Mouse (Mus musculus) testis, adult 2 months (tissue): ENCODE measurements at regions not wholly inside any gene's neighbourhood (a gene's known extent, or its start where the extent isn't known, plus 50 kb on each side); places are given as distances from the start of the nearest gene placed in this dataset.

Experiments used
- H3K27ac ChIP-seq: fragments of 200-500 bp; 2 replicates; pipeline ENCODE4 v1.5.1; 2012; ENCODE audit warnings: low read depth, low read length; ENCODE audit not compliant: control insufficient read depth, insufficient read depth
- H3K27me3 ChIP-seq: fragments of 200-500 bp; 2 replicates; pipeline ENCODE4 v1.6.1; 2012; ENCODE audit warnings: mild to moderate bottlenecking, low read length, moderate library complexity; ENCODE audit not compliant: control insufficient read depth, insufficient read depth
- H3K36me3 ChIP-seq: fragments of 200-500 bp; 2 replicates; pipeline ENCODE4 v1.6.1; 2012; ENCODE audit warnings: mild to moderate bottlenecking, low read length; ENCODE audit not compliant: control insufficient read depth, insufficient read depth
- H3K4me1 ChIP-seq: fragments of 200-500 bp; 2 replicates; pipeline ENCODE4 v1.6.1; 2012; ENCODE audit warnings: low read length; ENCODE audit not compliant: control insufficient read depth, insufficient read depth
- H3K4me3 ChIP-seq: fragments of 200-500 bp; 2 replicates; pipeline ENCODE4 v1.5.1; 2012; ENCODE audit warnings: low read depth, mild to moderate bottlenecking, low read length, moderate library complexity, mixed read lengths; ENCODE audit not compliant: control insufficient read depth
- CTCF ChIP-seq: fragments of 200-500 bp; IDR thresholded peaks from 2 replicates; pipeline ENCODE4 v1.5.1; 2012; ENCODE audit warnings: low read depth, mild to moderate bottlenecking, inconsistent platforms, low read length, moderate library complexity; ENCODE audit not compliant: control insufficient read depth, insufficient read depth, insufficient replicate concordance
- POLR2A ChIP-seq: fragments of 200-500 bp; IDR thresholded peaks from 2 replicates; pipeline ENCODE4 v1.6.1; 2012; ENCODE audit warnings: low read depth, mild to moderate bottlenecking, inconsistent platforms, low read length, moderate library complexity; ENCODE audit not compliant: control insufficient read depth

DNA sequence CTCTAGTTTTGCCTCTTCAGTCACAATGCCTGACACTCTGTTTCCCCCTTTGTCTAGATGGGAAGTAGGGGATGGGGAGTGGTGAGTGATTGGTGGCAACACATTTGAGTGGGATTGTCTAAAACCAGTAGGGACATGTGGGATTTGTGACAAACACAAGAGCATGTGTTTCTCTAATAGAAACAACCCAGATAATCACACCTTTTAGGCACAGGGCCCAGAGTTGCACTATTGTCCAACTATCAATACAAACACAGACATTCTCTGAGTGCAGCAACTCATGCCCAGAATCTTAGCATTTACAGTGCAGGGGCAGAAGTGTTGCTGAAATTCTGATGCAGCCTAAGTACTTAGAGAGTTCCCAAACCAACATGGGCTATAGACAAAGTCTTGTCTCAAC is 847.6 kb upstream of the Adgrl2 start:
- H3K27ac ChIP-seq: no peak overlapping the region
- no peaks in the 10 kb centered on the region for H3K4me1 ChIP-seq
- no peak overlapping the region for H3K4me3 ChIP-seq
- TF ChIP-seq CTCF (no peak), POLR2A (no peak)
- H3K27me3 ChIP-seq: no peaks in the 10 kb centered on the region
- no peaks in the 10 kb centered on the region for H3K36me3 ChIP-seq

DNA sequence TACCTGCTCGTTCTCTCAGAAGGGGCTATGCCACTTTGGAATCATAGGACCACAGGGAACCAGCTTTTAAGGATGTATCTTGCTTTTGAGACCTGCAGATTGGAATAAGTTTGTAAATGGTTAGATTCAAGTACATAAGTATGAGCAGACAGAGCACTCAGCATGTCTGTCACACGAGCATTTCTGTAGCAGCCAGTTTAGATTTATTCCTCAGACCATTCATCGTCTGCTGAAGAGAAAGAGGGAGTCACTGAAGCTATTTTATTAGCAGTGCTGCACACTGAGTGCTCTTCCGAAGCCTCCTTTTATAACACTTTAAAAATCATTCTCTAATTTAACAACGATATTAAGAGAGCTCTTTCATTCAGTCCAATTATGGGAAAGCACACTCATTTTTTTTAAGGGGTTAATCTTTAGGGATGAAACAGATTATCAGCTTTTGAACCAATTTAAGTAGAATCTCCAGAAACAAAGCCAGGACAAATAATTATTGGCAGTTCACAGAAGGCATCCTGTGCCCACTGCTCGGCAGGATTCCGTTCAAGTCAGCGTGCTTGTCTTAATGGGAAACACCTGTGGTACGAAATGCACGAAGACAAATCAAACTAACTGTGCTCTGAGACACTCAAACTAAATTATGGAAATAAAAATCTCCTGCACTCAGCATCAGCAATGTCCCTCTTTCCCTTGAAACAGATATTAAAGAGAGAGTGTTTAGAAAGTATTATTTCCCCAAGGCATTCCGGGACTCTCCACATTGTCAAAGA is 846.3 kb upstream of the Adgrl2 start:
- TF ChIP-seq CTCF (no peak), POLR2A (no peak)
- no peaks in the 10 kb centered on the region for H3K27me3 ChIP-seq
- H3K27ac ChIP-seq: no peak overlapping the region
- H3K4me3 ChIP-seq: no peak overlapping the region
- no peaks in the 10 kb centered on the region for H3K36me3 ChIP-seq
- H3K4me1 ChIP-seq: no peaks in the 10 kb centered on the region

DNA sequence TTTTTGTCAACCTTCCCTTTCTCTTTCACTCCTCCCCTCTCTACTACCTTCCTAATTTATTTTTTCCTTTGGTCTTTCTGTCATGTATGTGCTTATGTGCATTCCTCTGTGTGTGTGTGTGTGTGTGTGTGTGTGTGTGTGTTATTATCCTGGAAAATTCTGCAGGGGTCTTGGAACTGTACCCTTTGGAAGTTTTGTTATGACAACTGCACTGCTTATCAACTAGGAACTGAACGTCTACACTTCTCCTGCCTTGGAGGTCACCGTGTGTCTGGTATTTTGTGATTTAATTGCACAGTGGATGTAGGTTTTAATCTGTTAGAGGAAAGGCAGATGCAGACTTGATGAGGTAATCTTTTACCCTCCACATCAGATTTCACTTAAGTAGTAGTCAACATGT is 836.8 kb upstream of the Adgrl2 start:
- no peak overlapping the region for H3K4me3 ChIP-seq
- H3K27me3 ChIP-seq: no peaks in the 10 kb centered on the region
- no peaks in the 10 kb centered on the region for H3K4me1 ChIP-seq
- TF ChIP-seq POLR2A: no peak
- TF ChIP-seq CTCF: no peak
- H3K36me3 ChIP-seq: no peaks in the 10 kb centered on the region
- no peak overlapping the region for H3K27ac ChIP-seq

DNA sequence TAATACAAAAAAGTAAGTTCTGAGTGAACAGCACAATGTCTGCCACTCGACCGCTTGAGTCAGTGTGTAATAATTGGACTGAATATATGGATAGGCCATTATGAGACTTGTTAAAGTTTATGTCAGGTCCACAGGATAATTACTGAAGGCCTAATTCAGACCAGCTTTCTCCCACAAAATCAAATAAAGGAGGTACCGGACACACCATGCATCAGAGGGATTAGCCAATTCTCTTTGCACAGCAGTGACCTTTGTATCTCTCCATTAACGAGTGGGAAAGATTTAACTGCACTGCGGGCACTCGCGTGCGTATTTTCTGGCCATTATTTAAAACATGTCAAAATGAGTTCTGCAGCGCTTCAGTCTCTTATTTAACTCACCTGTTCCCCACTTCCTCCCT is 836.4 kb upstream of the Adgrl2 start:
- Histone ChIP-seq H3K4me1 (no peaks in the 10 kb centered on the region), H3K27me3 (no peaks in the 10 kb centered on the region), H3K4me3 (no peak overlapping the region), H3K27ac (no peak overlapping the region), H3K36me3 (no peaks in the 10 kb centered on the region)
- TF ChIP-seq CTCF (no peak), POLR2A (no peak)

DNA sequence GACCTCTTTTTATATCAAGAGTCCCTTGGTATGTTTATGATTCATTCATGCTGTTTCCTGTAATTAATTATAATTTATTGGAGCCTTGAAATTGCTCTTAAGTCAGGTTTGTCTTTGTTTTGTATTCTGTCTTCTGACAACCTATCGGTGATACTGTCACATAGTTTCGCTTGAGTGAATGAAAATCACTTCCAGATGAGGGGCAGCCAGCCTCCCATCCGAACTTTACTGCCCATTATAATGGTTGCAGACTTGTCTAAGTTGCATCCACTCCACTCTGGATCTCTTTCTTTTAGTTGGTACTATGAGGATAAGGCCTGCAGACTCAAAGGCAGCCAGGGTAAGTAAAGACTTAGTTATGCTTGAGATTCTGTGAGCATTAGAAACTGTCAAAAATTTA is 830.3 kb upstream of the Adgrl2 start:
- Histone ChIP-seq H3K4me1 (no peaks in the 10 kb centered on the region), H3K4me3 (no peak overlapping the region), H3K27ac (no peak overlapping the region), H3K27me3 (no peaks in the 10 kb centered on the region), H3K36me3 (no peaks in the 10 kb centered on the region)
- no peak for TF ChIP-seq CTCF
- no peak for TF ChIP-seq POLR2A

DNA sequence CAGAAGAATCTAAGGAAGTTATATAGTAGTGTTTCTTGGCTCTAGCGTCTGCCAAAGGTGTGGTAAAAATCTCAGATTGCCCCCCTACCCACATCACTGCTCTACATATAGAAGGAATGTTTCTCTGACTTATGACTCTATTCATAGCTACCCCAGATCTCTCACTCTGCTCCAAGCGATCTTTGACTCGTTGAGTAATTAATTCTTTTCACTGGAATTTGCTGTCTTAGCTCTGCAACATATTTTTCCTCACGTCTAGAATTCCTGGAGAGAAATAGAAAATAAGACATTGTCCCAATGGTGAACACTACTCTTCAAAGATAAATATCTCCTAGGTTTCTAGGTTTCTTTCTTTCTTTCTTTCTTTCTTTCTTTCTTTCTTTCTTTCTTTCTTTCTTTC is 829.5 kb upstream of the Adgrl2 start:
- H3K36me3 ChIP-seq: no peaks in the 10 kb centered on the region
- H3K27me3 ChIP-seq: no peaks in the 10 kb centered on the region
- H3K27ac ChIP-seq: no peak overlapping the region
- no peaks in the 10 kb centered on the region for H3K4me1 ChIP-seq
- H3K4me3 ChIP-seq: no peak overlapping the region
- TF ChIP-seq POLR2A (no peak), CTCF (no peak)

DNA sequence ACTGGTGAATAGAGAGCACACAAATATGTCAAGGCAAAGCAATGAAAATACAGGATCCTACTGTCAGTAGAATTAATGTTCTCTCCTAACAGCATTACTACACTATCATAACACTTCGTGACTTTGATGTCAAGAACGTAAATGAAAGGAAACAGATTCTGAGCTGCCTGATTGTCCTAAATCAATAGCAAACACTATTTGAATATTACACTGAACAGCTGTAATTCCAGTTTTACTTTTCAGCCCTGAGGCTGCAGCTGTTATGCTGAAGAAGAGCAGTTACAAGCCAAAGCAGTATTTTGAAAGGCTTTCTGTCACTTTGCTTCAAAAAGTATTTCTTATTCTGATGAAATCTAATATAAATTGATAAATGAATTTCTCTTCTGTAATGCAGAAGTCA is 828.7 kb upstream of the Adgrl2 start:
- Histone ChIP-seq H3K27me3 (no peaks in the 10 kb centered on the region), H3K4me1 (no peaks in the 10 kb centered on the region)
- TF ChIP-seq CTCF (no peak), POLR2A (no peak)

More for the DNA sequence above, 828.7 kb upstream of the Adgrl2 start:
- Histone ChIP-seq H3K4me3 (no peak overlapping the region), H3K36me3 (no peaks in the 10 kb centered on the region), H3K27ac (no peak overlapping the region)
